Mouse (Mus musculus) E14TG2a.4 (cell line): ENCODE measurements around the gene Nr3c2.

ENCODE experiments used
- CTCF ChIP-seq: conservative IDR thresholded peaks from 2 replicates; pipeline ENCODE4 v1.5.1; 2014; ENCODE audit warnings: low read length
- NANOG ChIP-seq: IDR thresholded peaks from 2 replicates; pipeline ENCODE4 v1.6.1; 2014; ENCODE audit warnings: borderline replicate concordance, low read length, mixed read lengths
- POU5F1 ChIP-seq: IDR thresholded peaks from 2 replicates; pipeline ENCODE4 v1.6.1; 2014; ENCODE audit warnings: low read length, borderline replicate concordance

DNA sequence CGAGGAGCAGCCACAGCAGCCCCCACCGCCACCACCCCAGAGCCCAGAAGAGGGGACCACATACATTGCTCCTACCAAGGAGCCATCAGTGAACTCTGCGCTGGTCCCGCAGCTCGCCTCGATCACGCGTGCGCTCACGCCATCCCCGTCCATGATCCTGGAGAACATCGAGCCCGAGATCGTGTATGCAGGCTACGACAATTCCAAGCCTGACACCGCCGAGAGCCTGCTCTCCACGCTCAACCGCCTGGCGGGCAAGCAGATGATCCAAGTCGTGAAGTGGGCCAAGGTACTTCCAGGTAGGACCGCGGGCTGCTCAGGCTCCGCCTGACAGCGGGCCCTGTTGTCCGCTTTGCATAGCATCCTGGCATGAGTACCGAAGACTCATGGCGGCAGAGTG, 286.6 kb downstream of the Nr3c2 start:
- TF ChIP-seq POU5F1 (no peak), CTCF (no peak), NANOG (no peak)
